Mouse (Mus musculus) brain, embryonic 14.5 days (tissue): Measurements from ENCODE around the gene Pex14.

Experiments
- CTCF ChIP-seq: fragments of 200-500 bp; IDR thresholded peaks from 2 replicates; pipeline ENCODE4 v1.5.1; 2012; ENCODE audit warnings: inconsistent platforms, mild to moderate bottlenecking, moderate library complexity, borderline replicate concordance; ENCODE audit not compliant: insufficient read depth, insufficient read length; ENCODE audit errors: extremely low read depth
- POLR2A ChIP-seq: fragments of 200-500 bp; IDR thresholded peaks from 2 replicates; pipeline ENCODE4 v1.6.1; 2012; ENCODE audit warnings: mild to moderate bottlenecking, inconsistent platforms, borderline replicate concordance; ENCODE audit not compliant: poor library complexity, insufficient read depth, insufficient read length, severe bottlenecking; ENCODE audit errors: extremely low read depth

DNA sequence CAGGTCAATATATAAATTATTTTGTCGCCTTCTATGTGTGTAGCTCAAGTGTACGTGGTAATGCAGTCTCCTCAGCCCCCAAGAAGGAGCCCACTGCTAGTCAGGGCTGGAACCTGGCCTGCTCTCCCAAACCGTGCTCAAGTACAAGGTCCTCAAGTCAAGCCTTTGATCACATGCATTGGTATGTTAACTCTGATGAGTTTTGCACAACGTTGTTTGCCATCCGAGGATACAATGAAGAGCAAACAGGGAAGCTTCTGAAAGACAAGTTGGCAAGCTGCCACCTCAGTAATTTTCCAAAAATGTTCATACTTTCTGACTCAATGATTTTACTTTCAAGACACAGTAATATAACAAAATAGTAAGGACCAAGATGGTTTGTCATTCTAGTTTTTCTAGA is 105.7 kb downstream of the Pex14 start:
- TF ChIP-seq CTCF: no peak
- no peak for TF ChIP-seq POLR2A
